Mouse (Mus musculus): ENCODE data around the gene Gm26938.
A peak's percentile ranks its signal among the peaks of the same experiment; 100 is the strongest.

Gm26938 gene

DNA sequence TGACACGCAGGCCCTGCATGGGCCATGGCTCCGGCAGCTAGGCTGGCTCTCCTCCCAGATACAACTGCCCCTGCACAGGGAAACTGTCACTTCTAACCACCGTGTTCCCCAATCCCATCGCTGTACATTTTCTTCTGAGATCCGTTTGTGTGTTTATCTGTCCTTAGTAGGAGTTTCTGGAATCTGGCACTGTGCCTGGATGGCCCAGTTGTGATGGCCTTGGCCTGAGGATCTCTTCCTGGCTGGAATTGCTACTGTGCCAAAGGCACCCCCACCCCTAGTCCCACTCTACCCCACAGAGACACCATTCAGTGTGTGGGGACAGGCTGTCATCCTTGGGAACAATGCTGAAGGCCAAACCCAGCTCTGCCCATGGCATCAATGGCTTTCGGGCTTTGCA, 10.2 kb downstream of the Gm26938 start:
- no peak for DNase-seq (ENCODE audit: low spot score)

DNA sequence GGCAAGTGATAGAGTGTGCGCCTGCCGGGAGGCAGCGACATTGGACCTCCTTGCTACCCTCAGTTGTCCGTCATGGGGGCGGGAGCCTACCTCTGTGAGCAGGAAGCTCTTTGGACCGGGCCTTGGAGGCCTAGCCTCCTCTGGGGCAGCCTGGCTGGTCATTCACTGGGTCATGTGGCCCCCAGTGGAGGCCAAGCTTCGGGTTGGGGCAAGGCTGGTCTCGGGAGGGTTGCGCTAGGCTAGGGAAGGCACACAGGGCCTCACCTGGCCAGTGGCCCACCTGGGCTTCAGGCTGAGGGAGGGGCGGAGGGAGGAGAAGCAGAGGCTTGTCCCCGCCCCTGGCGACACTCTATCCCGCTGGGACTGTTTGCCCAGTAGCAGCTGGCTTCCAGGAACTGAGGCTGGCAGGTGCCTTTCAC, 12.2 kb downstream of the Gm26938 start:
- DNase-seq (ENCODE audit: low spot score): no peak

DNA sequence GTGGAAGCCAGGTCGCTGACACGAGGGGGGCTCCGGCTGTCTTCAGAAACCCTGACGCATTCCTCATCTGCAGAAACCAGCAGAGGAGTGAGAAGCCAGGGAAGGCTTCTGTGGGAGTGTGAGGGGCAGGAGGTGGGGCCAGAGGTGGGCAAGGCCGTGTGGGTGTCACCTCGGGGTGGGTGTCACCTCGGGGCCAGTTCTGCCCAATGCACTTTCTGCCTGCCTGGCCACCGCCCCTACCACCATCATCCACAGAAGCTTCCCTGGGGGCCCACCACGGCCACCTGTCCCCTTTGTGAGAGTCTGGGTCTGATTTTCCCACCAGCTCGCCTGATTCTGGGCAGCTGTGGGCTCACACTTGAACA, 13.1 kb downstream of the Gm26938 start:
- DNase-seq (ENCODE audit: low spot score): no peak

- DNase-seq (ENCODE audit: low spot score): no peak
These were observed 13.6 kb downstream of the Gm26938 start for GRCm38 (mm10) chr5:139812398-139813125.

- DNase-seq (ENCODE audit: low spot score): no peak
These were observed 14.4 kb downstream of the Gm26938 start for GRCm38 (mm10) chr5:139811677-139812397.

- DNase-seq (ENCODE audit: low spot score): no peak
These were observed 16.8 kb downstream of the Gm26938 start for GRCm38 (mm10) chr5:139809397-139809796.

DNA sequence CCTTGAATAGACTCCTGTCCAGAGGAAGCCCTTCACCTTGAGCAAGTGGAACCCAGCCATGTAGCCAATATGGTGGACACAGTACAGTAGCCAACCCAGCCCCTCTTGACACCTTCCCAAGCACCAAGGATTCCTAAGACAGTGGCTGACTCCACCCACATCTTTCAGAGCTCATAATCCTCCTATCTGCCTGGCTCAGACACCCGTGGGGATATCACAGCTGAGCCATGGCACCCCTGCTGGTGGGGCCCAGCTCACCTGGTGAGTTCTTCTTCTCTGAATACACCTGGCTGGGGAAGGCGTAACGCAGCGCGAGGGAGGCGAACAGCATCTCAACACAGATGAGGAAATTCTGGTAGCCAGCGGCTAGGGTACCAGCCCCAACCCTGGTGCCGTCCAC, 20.3 kb downstream of the Gm26938 start:
- no peak for DNase-seq (ENCODE audit: low spot score)

DNA sequence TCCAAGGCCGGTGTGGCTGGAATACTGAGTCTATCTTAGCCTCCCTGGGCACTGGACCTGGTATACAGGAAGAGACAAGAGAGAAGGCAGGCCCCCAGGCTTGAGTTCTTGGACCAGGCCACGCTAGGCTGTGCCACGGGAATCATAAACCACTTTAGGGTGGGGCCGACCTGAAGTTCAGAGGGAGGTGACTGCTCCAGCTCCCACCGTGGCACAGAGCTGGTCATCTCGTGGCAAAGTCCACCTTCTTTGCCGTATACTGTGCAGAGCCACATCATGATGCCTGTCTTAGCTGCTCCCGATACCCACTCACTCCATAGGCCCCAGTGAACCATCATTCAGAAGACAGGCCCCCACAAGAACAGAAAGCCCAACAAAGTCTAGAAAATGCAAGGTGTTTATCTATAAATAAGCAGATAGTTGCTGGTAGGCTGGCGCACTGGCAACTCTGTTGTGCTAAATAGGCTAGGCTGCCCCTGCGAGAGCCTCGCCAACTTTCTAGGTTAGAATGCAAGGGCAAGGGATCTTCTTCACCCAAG, 21.6 kb downstream of the Gm26938 start:
- no peak for DNase-seq (ENCODE audit: low spot score)

- peak; percentile 75 for DNase-seq (ENCODE audit: low spot score)
These were observed 22.1 kb downstream of the Gm26938 start for GRCm38 (mm10) chr5:139804107-139804551.

DNA sequence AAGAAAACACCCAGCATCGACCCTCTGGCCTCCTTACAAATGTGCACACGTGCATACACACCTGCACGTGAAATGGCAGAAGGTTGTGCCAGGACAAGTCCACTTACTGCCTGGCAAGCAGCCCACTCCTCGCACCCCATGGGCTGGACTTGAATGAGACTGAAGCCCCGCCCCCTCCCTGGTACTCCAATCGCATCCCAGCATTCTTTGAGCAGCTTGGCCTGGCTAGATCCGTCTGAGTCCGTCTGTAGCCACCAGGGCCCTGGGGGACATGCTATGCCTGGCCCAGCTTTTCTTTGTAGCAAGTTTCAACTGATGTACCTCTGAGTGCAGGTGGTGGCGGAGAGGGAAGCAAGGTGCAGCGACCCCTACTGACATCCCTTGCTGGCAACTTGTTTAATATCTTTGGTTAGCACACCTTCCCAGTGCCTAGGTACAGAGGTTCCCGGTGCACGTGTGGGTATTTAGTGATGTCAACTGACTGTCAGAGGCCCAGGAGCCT, 22.6 kb downstream of the Gm26938 start:
- no peak for DNase-seq (ENCODE audit: low spot score)

DNA sequence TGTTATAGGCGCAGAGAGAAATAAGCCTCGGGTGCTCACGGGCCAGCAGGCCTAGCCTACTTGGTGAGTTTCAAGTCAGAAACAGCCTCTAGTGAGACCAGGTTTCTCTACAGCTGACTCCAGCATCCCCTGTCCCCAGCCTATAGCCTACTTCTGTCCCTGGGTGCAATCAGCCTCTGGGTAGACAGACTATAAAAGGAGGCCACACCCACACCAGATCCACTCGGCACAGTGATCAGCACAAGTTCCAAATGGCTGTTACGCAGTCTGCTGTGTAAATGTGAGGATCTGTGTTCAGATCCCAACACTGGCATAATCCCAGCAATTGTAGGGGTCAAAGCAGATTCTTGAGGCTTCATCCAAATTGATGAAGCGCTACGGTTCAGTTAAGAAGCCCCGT, 23.0 kb downstream of the Gm26938 start:
- DNase-seq (ENCODE audit: low spot score): no peak

GRCm38 (mm10) chr5:139801880-139802279, 24.3 kb downstream of the Gm26938 start:
- no peak for DNase-seq (ENCODE audit: low spot score)

DNA sequence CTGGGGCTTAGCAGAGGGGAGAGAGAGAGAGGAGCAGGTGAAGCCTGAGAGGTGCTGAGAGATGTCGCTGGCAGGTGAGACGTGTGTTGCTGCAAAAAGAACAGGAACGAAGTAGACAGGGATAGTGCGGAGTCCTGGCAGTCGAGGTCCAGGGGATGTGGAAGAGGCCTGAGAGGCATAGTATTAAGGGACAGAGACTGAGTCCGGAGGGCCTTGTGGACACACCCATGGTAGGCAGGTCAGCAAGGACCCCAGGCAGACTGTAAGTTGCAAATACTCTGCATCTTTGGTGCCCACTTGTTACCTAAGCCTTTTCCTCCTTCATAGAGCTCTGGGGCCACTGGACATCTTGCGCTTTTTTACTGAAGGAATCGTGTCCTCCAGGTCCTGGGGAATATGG, 25.0 kb downstream of the Gm26938 start:
- DNase-seq (ENCODE audit: low spot score): no peak

- DNase-seq (ENCODE audit: low spot score): no peak
These were observed 26.2 kb downstream of the Gm26938 start for GRCm38 (mm10) chr5:139799801-139800590.

- DNase-seq (ENCODE audit: low spot score): no peak
These were observed 27.2 kb downstream of the Gm26938 start for GRCm38 (mm10) chr5:139799041-139799440.

GRCm38 (mm10) chr5:139798168-139798900, 27.9 kb downstream of the Gm26938 start:
- DNase-seq (ENCODE audit: low spot score): no peak

GRCm38 (mm10) chr5:139797473-139798167, 28.6 kb downstream of the Gm26938 start:
- peak; percentile 84 for DNase-seq (ENCODE audit: low spot score)

DNA sequence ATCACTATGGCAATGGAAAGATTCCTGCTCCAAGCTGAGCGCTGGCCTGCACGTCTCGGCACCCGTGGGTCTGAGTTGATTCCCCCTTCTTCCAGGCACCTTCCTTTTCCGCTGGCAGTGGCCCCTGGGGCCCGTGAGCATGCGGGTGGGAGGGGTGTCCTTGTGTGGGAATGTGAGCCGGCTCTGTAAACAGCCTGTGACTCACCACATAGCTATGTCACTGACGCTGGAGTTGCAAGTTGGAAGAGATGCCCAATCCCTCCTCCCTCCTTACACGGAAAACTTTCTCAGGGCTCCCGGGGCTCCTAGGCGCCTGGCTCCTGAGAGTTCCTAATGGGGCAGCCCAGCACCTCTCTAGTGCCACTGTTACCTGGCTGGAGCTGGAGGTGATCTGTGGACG, 29.3 kb downstream of the Gm26938 start:
- peak; percentile 89 for DNase-seq (ENCODE audit: low spot score)

- DNase-seq (ENCODE audit: low spot score): no peak
These were observed 30.1 kb downstream of the Gm26938 start for GRCm38 (mm10) chr5:139796001-139796620.

GRCm38 (mm10) chr5:139794938-139795337, 31.3 kb downstream of the Gm26938 start:
- no peak for DNase-seq (ENCODE audit: low spot score)
